Mouse (Mus musculus) kidney, adult 2 months (tissue): Measurements from ENCODE around the gene Rnf126. TPM values are rescaled to one million over a fixed set of nuclear protein-coding genes. Genes with fewer than 3 reads are reported as not detected.

Experiments used
- DNase-seq: peaks from one replicate; pipeline ENCODE4 v3.0.0; 2021
- H3K27ac ChIP-seq: fragments of 200-500 bp; 2 replicates; pipeline ENCODE4 v1.5.1; 2012; ENCODE audit warnings: low read depth, low read length, control low read depth, inconsistent platforms; ENCODE audit not compliant: insufficient read depth
- H3K27me3 ChIP-seq: fragments of 200-500 bp; replicated peaks from 2 replicates; pipeline ENCODE4 v1.6.1; 2012; ENCODE audit warnings: mild to moderate bottlenecking, moderate library complexity, low read length, inconsistent platforms; ENCODE audit not compliant: control insufficient read depth, insufficient read depth
- H3K36me3 ChIP-seq: fragments of 200-500 bp; 2 replicates; pipeline ENCODE4 v1.6.1; 2012; ENCODE audit warnings: mild to moderate bottlenecking, moderate library complexity, low read length, inconsistent platforms; ENCODE audit not compliant: control insufficient read depth, insufficient read depth
- H3K4me1 ChIP-seq: fragments of 200-500 bp; 2 replicates; pipeline ENCODE4 v1.6.1; 2011; ENCODE audit warnings: low read length; ENCODE audit not compliant: control insufficient read depth, insufficient read depth
- H3K4me3 ChIP-seq: fragments of 200-500 bp; 2 replicates; pipeline ENCODE4 v1.5.1; 2011; ENCODE audit warnings: mild to moderate bottlenecking, low read depth, low read length, control low read depth; ENCODE audit not compliant: insufficient read depth
- CTCF ChIP-seq: fragments of 200-500 bp; conservative IDR thresholded peaks from 2 replicates; pipeline ENCODE4 v1.5.1; 2011; ENCODE audit warnings: low read depth, mild to moderate bottlenecking, control low read depth, low read length, moderate library complexity, mixed read lengths; ENCODE audit not compliant: insufficient read depth, insufficient read length
- POLR2A ChIP-seq: fragments of 200-500 bp; IDR thresholded peaks from one replicate; pipeline ENCODE4 v1.6.1; 2011; ENCODE audit warnings: low read depth, low read length, control low read depth
- WGBS: fragments of 180-500 bp; shearing (Covaris S2); methylation state at CpG from one replicate; pipeline ENCODE4 v1.1.7; 2018; 5-methylcytosine and 5-hydroxymethylcytosine counted together
- polyA plus RNA-seq: library from polyadenylated mRNA; depleted of rRNA; stranded (reverse); fragments of >200 nt; gene quantifications from 2 replicates; pipeline ENCODE4 v1.2.3, GENCODE M21; 2012; rRNA removed

Gene Rnf126
- polyA plus RNA-seq, 1 experiment: 90.2 TPM

DNA sequence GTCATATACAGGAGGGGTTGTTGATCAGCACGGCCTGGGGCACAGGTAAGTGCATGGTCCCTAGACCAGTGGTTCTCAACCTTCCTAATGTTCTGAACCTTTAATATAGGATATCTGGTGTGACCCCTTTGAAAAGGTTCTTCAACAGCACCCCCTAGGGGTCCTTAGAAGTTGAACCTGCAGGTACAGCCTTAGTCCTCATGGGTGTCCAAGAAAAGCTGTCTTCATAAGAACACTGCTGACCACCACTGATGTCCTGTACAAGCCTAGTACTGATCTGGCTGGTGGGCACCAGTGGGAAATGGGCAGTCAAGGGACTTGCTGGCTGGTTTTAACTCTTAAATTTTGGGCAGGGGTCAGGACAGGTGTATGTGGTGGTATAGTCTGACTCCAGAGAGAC lies 54.7 kb downstream of the Rnf126 start:
- Histone ChIP-seq H3K4me1 (peaks cover 6% of the 10 kb centered on the region), H3K27ac (no peak overlapping the region), H3K27me3 (no peaks in the 10 kb centered on the region), H3K4me3 (no peak overlapping the region), H3K36me3 (no peaks in the 10 kb centered on the region)
- TF ChIP-seq CTCF (peak; percentile 27), POLR2A (no peak)
- no peak for DNase-seq
- 86% methylated on average over 1 of the region's 1 CpGs for WGBS

DNA sequence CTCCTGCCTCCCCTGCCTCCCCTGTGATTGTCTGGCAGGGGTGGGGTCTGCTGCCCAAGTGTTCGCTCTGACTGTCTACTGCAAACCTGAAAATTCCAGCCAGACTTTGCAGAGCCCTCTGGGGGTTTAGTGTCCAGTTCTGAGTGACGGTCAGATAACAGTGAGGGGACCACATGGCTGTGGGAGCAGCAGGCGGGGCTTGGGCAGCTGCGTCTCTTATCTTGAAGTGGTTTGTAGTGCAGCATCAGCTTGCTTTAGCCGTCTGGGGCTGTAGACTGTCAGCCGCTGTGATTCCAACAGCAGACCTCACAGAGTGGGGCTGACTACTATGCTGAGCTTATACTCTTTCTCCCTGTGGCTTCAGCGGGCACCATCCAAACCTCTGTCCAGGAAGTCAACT lies 57.4 kb downstream of the Rnf126 start:
- H3K36me3 ChIP-seq: no peaks in the 10 kb centered on the region
- no peaks in the 10 kb centered on the region for H3K27me3 ChIP-seq
- H3K27ac ChIP-seq: no peak overlapping the region
- TF ChIP-seq POLR2A (no peak), CTCF (no peak)
- no peak overlapping the region for H3K4me3 ChIP-seq
- peaks cover 27% of the 10 kb centered on the region for H3K4me1 ChIP-seq
- no peak for DNase-seq
- 80% methylated on average over 7 of the region's 7 CpGs for WGBS

GRCm38 (mm10) chr10:79708668-79709067 lies 58.1 kb downstream of the Rnf126 start:
- Histone ChIP-seq H3K36me3 (no peaks in the 10 kb centered on the region), H3K4me1 (peaks cover 27% of the 10 kb centered on the region), H3K27ac (no peak overlapping the region), H3K4me3 (no peak overlapping the region), H3K27me3 (no peaks in the 10 kb centered on the region)
- DNase-seq: no peak
- 82% methylated on average over 21 of the region's 21 CpGs for WGBS
- TF ChIP-seq CTCF (no peak), POLR2A (no peak)

Other genes starting within 250 kb of the Rnf126 start
- 58.1 and 66.2 TPM in 2 replicates for gene Plpp2, start 233.2 kb downstream of the Rnf126 start, polyA plus RNA-seq
- 35.0 and 45.0 TPM in 2 replicates for gene Mier2, start 211.8 kb downstream of the Rnf126 start, polyA plus RNA-seq
- 0.05 TPM in 1 of 2 replicates, not detected in the other for gene Theg, start 179.6 kb downstream of the Rnf126 start, polyA plus RNA-seq
- 0.03 and 0.07 TPM in 2 replicates for gene C2cd4c, start 152.9 kb downstream of the Rnf126 start, polyA plus RNA-seq
- gene Shc2, start 129.0 kb downstream of the Rnf126 start, polyA plus RNA-seq: 0.97 and 1.6 TPM in 2 replicates
- gene Odf3l2, start 121.2 kb downstream of the Rnf126 start, polyA plus RNA-seq: 0.17 TPM in 1 of 2 replicates, not detected in the other
- 0.44 TPM in 1 of 2 replicates, not detected in the other for gene Madcam1, start 102.4 kb downstream of the Rnf126 start, polyA plus RNA-seq
- gene Tpgs1, start 97.6 kb downstream of the Rnf126 start, polyA plus RNA-seq: 60.3 and 75.2 TPM in 2 replicates
- gene Cdc34, start 84.8 kb downstream of the Rnf126 start, polyA plus RNA-seq: 159 and 183 TPM in 2 replicates
- gene Gzmm, start 77.9 kb downstream of the Rnf126 start, polyA plus RNA-seq: 0.34 and 0.94 TPM in 2 replicates
- gene Bsg, start 62.5 kb downstream of the Rnf126 start, polyA plus RNA-seq: 825 and 914 TPM in 2 replicates
- gene Hcn2, start 50.3 kb downstream of the Rnf126 start, polyA plus RNA-seq: 1.5 and 1.9 TPM in 2 replicates
- gene Polrmt, start 20.4 kb downstream of the Rnf126 start, polyA plus RNA-seq: 66.3 and 77.9 TPM in 2 replicates
- gene Fgf22, start 11.9 kb downstream of the Rnf126 start, polyA plus RNA-seq: not detected in 2 replicates
- 17.0 and 24.1 TPM in 2 replicates for gene Fstl3, start 10.3 kb upstream of the Rnf126 start, polyA plus RNA-seq
- gene Prss57, start 24.0 kb upstream of the Rnf126 start, polyA plus RNA-seq: 0.03 and 0.08 TPM in 2 replicates
- 110 and 121 TPM in 2 replicates for gene Palm, start 26.6 kb upstream of the Rnf126 start, polyA plus RNA-seq
- 17.9 and 19.9 TPM in 2 replicates for gene Misp, start 54.0 kb upstream of the Rnf126 start, polyA plus RNA-seq
- gene Ptbp1, start 87.5 kb upstream of the Rnf126 start, polyA plus RNA-seq: 184 and 198 TPM in 2 replicates
- gene Prtn3, start 107.5 kb upstream of the Rnf126 start, polyA plus RNA-seq: 0.67 and 0.99 TPM in 2 replicates
- gene Plppr3, start 107.7 kb upstream of the Rnf126 start, polyA plus RNA-seq: 2.7 and 3.2 TPM in 2 replicates
- gene Elane, start 119.3 kb upstream of the Rnf126 start, polyA plus RNA-seq: 0.10 TPM in 1 of 2 replicates, not detected in the other
- gene Cfd, start 123.9 kb upstream of the Rnf126 start, polyA plus RNA-seq: 1,335 and 2,389 TPM in 2 replicates
- gene Med16, start 142.0 kb upstream of the Rnf126 start, polyA plus RNA-seq: 57.1 and 75.4 TPM in 2 replicates
- not detected in 2 replicates for gene Gm26602, start 143.9 kb upstream of the Rnf126 start, polyA plus RNA-seq
- 5.6 and 9.2 TPM in 2 replicates for gene Kiss1r, start 150.0 kb upstream of the Rnf126 start, polyA plus RNA-seq
- gene R3hdm4, start 154.3 kb upstream of the Rnf126 start, polyA plus RNA-seq: 146 and 154 TPM in 2 replicates
- gene Arid3a, start 160.1 kb upstream of the Rnf126 start, polyA plus RNA-seq: 6.7 and 8.1 TPM in 2 replicates
- 60.4 and 67.5 TPM in 2 replicates for gene Wdr18, start 193.2 kb upstream of the Rnf126 start, polyA plus RNA-seq
- gene Grin3b, start 203.8 kb upstream of the Rnf126 start, polyA plus RNA-seq: 1.6 and 2.0 TPM in 2 replicates
- gene Tmem259, start 217.4 kb upstream of the Rnf126 start, polyA plus RNA-seq: 262 and 316 TPM in 2 replicates
- 52.3 and 55.5 TPM in 2 replicates for gene Cnn2, start 221.6 kb upstream of the Rnf126 start, polyA plus RNA-seq
- gene Abca7, start 229.5 kb upstream of the Rnf126 start, polyA plus RNA-seq: 10.6 and 11.8 TPM in 2 replicates
- gene Arhgap45, start 249.7 kb upstream of the Rnf126 start, polyA plus RNA-seq: 9.6 and 25.5 TPM in 2 replicates